Mouse (Mus musculus) megakaryocyte, embryonic 14.5 days (primary cell): ENCODE data around the gene Sntb2.

ENCODE experiments used
- FLI1 ChIP-seq: IDR thresholded peaks from 2 replicates; pipeline ENCODE4 v1.6.1; 2012; ENCODE audit warnings: low read length, inconsistent platforms, mixed read lengths
- GATA1 ChIP-seq: IDR thresholded peaks from 3 replicates; pipeline ENCODE4 v1.6.1; 2012; ENCODE audit warnings: mixed read lengths, low read length, inconsistent platforms, borderline replicate concordance

GRCm38 (mm10) chr8:106906635-106907034 is 28.9 kb upstream of the Sntb2 start:
- TF ChIP-seq FLI1, result no peak
- TF ChIP-seq GATA1, result no peak
